Mouse (Mus musculus): Measurements from ENCODE around the gene Coq7.

The Coq7 gene

GRCm38 (mm10) chr7:118533178-118533578 is at the start of gene Coq7:
Gene Coq7 (minus strand): TSS chr7:118533356.
- in situ Hi-C loops (cut with MboI; ENCODE audit: low sequenced_read_pairs) = no loop called here

DNA sequence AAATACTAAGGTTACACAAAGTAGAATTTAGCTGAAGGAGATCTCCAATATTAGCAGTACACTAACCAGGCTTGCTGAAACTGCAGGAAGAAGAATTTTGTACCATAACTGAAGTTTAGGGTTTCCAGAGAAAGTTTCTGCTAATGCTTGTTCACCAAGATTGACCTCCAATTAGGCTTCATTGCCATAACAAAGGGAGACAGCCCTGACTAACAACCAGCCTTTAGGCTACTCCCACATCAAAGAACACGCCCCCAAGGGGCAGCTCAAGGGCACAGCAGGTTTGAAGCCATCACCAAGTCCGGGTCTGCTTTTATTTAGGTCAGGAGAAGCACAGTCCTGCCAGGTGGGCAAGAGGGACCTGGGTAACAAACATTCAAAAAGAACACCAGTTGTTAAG is 46.8 kb upstream of the Coq7 start:
- in situ Hi-C loops (cut with MboI; ENCODE audit: low sequenced_read_pairs) = no loop called here

- in situ Hi-C loops (cut with MboI; ENCODE audit: low sequenced_read_pairs) = no loop called here
Measured at GRCm38 (mm10) chr7:118578269-118578668, 45.1 kb upstream of the Coq7 start.

DNA sequence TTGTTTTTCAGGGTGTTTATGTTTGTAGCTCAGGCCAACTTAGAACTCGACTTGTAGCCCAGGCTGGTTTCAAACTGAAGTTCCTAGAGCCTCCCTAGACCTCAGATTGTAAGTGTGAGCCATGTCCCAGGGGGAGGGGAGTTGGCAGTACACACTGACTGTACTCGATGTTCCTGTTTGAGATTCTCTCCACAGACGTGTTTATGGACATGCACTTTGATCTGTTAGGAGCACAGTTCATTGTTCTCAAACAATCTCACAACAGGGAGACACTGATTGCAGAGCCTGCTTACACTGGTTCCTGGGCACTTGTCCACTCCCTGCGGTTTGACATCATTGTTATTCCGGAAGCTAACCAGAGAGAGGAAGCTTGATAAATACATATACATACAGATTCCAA is 38.9 kb upstream of the Coq7 start:
- in situ Hi-C loops (cut with MboI; ENCODE audit: low sequenced_read_pairs) = no loop called here

GRCm38 (mm10) chr7:118571350-118571749 is 38.2 kb upstream of the Coq7 start:
- in situ Hi-C loops (cut with MboI; ENCODE audit: low sequenced_read_pairs) = no loop called here

DNA sequence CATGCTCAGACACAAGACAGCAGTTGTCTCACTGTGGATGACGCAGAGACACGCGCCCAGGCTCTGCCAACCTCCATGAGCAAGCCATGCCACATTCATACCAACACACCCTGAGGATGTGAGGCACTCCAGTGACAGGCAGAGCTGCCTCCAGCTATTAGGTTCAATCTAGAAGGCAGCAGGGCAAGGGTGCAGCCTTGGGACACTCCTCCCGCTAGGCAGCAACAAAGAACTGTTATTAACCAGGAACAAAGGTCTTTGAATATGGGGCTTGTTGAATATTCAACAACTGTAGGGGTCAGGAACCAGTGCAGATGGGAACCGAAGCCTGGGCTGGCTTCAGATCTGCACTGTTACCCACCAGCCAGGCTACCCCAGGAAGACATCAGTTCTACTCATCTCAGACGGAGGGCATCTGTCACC is 36.0 kb upstream of the Coq7 start:
- in situ Hi-C loops (cut with MboI; ENCODE audit: low sequenced_read_pairs) = no loop called here

- in situ Hi-C loops (cut with MboI; ENCODE audit: low sequenced_read_pairs) = no loop called here
Measured at GRCm38 (mm10) chr7:118554290-118554689, 21.1 kb upstream of the Coq7 start.

DNA sequence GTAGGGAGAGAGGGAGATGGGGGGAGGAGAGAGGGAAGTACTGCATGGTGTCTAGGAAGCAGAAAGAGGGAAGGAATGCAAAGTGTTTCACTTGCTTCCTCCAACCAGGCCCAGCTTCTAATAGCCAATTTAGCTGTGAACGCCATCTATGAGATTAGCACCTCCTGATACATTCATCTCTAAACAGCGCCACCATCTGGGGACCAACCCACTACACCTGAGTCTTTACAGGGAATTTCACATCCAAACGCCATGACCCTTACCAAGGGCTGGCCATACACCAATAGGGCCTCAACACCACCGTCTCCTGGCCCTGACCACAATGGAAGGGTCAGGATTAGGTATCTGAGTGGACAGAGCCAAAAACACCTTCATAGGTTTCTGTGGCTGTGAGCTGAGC is 20.7 kb upstream of the Coq7 start:
- in situ Hi-C loops (cut with MboI; ENCODE audit: low sequenced_read_pairs) = no loop called here

- in situ Hi-C loops (cut with MboI; ENCODE audit: low sequenced_read_pairs) = no loop called here
Measured at GRCm38 (mm10) chr7:118547451-118547850, 14.3 kb upstream of the Coq7 start.

DNA sequence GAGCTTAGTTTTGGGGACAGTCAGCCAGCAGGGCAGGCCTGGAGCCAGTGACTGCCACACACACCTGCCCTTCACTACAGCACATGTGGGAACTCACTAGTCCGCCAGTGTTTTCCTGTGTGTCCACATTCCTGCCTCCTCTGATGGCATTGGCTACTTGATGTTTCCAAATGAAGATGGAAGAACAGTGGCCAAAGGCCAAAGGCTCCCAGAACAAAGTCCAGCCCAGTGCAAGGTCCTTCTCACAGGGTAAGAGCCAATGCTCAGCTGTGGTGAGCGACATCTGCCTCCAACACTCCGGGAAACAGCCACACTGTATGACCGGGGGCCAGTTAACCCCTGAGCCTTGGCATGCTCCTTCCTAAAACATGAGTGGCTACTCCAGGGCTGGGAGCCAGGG is 11.0 kb upstream of the Coq7 start:
- in situ Hi-C loops (cut with MboI; ENCODE audit: low sequenced_read_pairs) = no loop called here

DNA sequence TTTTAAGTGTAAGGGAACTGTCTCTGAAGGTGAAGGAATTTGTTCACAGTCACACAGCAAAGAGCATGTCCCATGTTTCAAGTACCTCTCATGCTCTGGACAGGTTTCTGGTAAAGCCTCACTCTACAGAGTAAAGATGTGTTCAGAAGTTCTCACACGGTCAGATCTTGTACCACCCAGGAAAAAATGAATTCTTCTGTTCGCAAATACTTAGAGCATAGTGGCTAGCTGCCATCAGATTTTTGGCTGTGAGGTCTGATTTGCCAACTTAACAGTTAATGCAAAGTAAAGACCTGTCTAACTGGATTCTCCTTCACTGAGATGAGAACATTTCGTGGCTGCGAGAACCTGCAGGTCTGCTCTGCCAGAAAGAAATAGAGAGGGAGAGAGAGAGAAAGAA is 1.9 kb upstream of the Coq7 start:
- in situ Hi-C loops (cut with MboI; ENCODE audit: low sequenced_read_pairs) = no loop called here

DNA sequence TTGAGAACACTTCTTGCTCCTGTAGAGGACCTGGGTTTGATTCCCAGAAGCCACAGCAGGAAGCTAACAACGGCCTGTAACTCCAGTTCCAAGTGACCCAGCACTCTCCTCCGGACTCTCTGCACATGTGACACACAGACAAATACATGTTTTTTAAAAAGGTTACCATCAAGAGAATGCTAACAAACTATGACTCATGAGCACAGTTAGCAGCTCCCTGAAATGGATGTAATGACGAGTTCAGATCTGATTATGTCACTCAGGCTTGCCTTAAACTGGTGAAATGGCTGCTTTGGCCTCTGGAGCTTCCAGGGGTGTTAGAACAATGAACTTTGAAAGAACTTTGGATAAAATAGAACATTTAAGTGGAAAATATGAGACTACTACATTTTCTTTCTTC is 1.2 kb upstream of the Coq7 start:
- in situ Hi-C loops (cut with MboI; ENCODE audit: low sequenced_read_pairs) = no loop called here

DNA sequence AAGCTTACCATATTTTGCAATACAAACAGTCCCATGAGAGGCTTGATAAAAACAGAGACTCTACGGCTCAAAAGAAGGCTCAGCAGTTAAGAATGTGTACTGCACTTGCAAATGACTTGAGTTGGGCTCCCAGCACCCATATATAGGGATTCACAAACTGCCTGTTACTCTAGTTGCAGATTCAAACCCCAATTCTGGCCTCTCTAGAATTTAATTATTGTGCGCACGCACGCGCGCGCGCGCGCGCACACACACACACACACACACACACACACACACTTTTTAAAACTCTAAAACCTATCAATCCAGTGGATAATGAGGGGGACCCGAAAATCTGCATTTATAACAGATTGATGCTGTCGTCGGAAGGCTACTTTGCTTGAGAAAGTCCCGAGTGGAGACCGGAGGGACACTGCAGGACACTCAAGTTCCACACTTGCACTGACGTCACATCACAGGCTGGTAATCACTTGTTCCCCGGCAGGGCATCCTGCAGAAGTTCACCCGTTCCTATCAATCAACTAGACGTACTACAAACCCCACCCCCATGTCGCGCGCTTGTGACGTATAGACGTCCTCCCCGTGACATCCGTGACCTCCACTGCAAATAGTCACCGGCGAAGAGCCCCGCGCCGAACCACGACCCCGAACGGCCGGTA is 508 bp downstream of the Coq7 start:
- in situ Hi-C loops (cut with MboI; ENCODE audit: low sequenced_read_pairs) = no loop called here

DNA sequence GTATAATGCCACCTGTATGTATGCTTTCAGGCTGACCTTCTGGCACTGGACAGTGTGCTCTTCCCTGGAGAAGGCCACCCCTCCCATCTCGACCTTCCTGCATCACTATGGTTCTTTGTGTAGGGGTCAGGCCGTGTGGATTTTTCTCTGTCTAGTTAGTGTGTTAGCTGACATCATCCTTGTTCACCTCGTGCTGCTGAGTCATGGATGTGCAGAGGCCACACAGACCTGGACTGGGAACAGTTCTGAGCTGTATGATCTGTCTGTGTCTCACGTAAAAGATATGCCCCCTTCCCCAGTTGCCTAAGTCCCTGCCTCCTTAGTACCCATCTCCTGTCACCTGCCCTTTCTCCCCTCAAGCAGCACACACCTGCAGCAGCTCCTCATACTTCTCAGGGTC is 6.2 kb downstream of the Coq7 start:
- in situ Hi-C loops (cut with MboI; ENCODE audit: low sequenced_read_pairs) = no loop called here

DNA sequence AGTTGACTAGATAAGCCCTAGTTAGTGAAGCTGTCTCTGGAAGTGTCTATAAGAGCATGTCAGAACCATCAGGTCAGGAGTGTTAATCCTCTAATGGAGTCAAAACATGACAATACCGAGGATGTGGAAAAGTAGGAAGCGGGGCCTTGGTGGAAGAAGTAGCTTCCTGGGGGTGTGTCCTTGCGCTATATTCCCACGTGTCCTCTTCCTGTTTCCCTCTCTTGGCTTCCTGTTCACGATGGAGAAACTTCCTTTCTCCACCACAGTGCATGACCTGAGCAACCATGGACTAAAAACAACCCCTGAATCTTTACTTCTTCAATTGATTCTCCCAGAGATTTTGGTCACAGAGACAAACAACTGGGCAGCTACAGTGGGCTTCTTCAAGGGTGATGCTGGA is 11.1 kb downstream of the Coq7 start:
- in situ Hi-C loops (cut with MboI; ENCODE audit: low sequenced_read_pairs) = no loop called here

DNA sequence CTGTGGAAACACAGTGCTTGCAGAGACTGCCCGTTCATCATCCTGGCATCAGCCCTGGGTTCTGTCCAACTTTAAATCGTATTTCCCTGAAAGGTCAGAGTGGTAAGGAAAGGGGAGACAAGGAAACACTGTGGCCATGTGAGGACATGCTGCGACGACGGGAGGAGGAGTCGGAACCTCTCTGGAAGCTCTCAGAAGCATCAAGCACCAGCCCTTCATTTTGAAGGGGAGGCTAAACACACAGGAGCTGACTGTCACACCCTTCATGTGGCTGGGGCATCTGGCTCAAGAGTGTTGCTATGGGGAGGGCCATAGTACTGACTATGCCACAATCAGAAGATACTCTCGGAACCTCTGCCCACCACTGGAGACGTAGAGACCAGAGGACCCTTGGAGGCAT is 13.5 kb downstream of the Coq7 start:
- in situ Hi-C loops (cut with MboI; ENCODE audit: low sequenced_read_pairs) = no loop called here

DNA sequence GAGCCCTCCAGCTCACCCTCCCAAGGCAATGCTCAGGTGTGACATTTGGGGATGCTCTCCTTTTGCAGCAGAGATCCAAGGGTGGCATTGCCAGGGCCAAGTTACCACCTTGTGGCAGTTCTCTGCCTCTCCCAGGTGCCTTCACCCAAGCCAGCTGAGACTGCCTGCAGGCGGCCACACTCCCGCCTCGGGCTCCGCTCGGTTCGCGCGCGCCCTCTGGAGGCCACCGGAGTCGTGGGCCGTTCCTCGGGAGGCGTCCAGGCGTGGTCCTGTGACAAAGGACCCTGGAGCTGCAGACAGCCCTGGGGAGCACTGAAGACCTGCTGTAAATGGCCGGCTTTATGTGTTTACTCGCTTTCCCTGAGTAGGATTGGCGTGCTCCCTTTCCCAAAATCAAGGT is 14.5 kb downstream of the Coq7 start:
- in situ Hi-C loops (cut with MboI; ENCODE audit: low sequenced_read_pairs) = no loop called here

DNA sequence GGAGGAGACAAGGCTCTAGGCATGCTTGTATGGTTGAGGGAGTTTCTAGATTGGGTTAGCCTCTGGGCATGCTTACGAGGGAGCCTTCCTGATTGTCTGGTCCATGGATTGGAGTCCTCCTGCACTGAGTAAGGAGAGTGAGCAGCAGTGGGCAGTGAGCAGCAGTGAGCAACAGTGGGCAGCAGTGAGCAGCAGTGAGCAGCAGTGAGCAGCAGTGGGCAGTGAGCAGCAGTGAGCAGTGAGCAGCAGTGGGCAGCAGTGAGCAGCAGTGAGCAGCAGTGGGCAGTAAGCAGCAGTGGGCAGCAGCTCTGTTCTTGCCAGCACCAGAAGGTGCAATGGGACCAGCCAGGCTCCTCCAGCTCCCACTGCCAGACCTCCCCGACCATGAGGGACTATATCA is 15.3 kb downstream of the Coq7 start:
- in situ Hi-C loops (cut with MboI; ENCODE audit: low sequenced_read_pairs) = no loop called here

- in situ Hi-C loops (cut with MboI; ENCODE audit: low sequenced_read_pairs) = no loop called here
Measured at GRCm38 (mm10) chr7:118508556-118508955, 24.6 kb downstream of the Coq7 start.

DNA sequence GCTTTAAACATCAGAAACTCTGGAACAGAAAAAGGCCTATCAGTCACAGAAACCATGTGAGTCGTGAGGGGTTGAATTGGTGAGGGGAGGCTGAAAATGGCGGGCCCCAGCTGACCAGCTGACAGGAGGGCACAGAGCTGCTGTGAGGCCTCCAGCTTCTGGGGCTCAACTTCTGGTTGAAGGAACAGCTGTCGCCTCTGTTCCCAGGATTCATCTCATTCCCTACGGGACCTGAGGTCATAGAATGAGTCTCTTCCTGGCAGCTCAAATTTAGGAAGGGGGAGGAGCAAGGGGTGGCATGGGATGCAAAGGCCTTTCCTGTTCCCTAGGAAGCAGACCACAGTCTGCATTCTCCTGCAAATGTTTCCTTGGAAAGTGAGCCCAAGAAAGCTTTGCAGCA is 29.3 kb downstream of the Coq7 start:
- in situ Hi-C loops (cut with MboI; ENCODE audit: low sequenced_read_pairs) = no loop called here

DNA sequence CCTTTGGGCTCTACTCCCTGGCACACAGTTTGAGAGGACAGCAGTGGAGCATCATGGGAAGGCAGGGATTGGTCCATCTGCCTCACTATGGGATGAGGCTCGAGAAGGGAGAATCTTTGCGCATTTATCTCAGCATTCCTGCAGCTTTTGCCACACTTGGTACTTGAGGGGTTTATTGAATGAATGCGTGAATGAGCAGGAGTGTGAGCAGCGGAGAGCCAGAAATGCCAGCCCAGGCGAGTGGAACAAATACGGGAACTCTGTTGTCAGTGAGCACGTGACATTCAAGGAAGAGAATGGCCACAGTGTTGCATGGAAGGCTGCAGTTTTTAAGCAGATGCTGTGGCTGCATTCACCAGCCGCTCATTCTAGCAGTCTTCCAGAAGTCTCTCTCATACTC is 30.8 kb downstream of the Coq7 start:
- in situ Hi-C loops (cut with MboI; ENCODE audit: low sequenced_read_pairs) = no loop called here

DNA sequence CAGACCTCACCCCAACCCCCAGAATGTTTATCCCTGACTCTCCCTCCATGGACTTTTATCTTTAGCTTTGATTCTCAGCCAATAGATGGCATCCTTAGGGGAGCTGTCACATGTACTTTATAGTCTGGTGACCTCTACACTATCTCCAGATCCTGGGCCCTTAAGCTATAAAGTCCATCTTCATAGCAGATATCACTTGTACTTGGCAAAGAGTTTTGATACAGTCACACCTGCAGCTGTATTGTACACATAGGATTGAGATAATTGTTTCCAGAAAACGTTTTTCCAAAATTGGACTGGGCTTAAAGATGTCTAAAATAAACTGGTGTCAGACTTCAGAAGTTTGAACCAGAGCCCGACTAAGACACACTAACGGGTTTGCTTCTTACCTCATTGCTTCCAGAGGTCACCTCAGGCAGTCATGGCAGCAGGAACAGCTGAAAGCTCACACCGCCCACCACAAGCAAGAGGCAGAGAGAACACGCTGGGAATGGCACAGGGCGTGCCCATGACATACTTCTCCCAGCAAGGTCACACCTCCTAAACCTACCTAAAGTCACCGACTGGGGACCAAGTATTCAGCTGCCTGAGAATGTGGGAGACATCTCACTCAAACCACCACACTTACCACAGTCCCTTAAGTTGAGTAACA is 33.2 kb downstream of the Coq7 start:
- in situ Hi-C loops (cut with MboI; ENCODE audit: low sequenced_read_pairs) = no loop called here

Data from CH12F3 (cell line).